Mouse (Mus musculus) brain, embryonic 18.5 days (tissue): ENCODE measurements around the gene Hdac6.
"Not testable (repeated sequence)": the region's sequence is repeated elsewhere in the genome, so short reads cannot be mapped to it uniquely, and the experiment has no call there.

Experiments used
- DNase-seq: peaks from one replicate; pipeline ENCODE4 v3.0.0-alpha.2; 2012; ENCODE audit warnings: low read depth, low spot score

Hdac6 gene

DNA sequence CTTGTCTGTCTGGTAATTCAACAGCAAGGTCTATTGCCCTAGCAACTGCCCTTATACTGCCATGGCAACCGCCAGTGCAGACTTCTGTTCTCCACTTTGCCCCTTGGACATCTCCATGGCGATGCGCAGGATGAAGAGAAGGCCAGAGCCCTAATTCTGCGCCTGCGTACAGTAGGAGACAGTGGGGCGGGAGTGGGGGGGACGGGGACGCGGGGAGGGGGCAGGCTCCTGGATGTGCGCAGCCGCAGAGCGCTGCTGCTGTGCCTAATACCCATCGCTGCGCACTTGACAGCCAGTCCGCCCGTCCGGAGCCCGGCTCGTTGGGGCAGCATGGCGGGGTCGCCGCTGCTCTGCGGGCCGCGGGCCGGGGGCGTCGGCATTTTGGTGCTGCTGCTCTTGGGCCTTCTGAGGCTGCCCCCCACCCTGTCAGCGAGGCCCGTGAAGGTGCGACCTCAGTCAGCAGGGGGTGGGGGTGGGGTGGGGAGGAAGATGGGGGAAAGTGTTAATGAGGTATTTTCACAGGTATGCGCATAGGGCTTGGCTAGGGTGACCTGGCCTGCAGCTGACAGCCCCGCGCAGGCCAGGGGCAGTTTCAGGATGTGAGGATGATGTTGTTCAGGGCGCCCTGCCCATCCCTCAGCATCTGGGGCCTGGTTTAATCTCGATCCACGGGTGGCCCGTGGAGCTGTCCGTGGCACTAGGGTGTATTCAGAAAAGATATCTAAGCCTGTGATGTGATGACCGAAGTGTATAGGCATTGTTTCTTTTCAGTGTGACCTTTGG lies 27.9 kb downstream of the Hdac6 start, which contains the start of gene Pcsk1n:
Pcsk1n (plus strand) TSS at position 222 of the 783 bp plus-strand sequence.
- peak; percentile 57 for DNase-seq

DNA sequence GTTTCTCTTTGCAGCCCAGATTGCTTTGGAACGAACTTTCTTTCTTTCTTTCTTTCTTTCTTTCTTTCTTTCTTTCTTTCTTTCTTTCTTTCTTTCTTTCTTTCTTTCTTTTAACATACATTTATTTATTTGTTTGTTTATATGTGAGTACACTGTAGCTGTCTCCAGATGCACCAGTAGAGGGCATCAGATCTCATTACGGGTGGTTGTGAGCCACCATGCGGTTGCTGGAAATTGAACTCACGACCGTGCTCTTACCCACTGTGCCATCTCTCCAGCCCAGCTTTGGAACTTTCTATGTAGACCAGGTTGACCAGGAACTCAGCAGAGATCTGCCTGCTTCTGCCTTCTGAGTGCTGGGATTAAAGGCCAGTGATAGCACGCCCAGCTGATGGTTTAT lies 29.7 kb downstream of the Hdac6 start:
- DNase-seq, result not testable (repeated sequence)

DNA sequence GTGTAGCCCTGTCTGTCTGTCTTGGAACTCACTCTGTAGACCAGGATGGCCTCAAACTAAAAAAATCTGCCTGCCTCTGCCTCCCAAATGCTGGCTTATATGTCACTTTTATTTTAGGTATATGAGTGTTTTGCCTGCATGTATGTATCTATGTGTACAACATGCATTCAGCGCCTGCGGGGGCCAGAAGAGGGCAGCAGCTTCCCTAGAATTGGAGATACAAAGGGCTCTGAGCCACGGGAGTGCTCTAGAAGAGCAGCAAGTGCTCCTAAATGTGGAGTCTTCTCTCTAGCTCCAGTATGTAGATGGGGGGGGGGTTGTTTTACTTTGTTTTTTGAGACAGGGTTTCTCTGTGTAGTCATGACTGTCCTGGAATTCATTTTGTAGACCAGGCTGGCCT lies 32.0 kb downstream of the Hdac6 start:
- DNase-seq, result not testable (repeated sequence)

DNA sequence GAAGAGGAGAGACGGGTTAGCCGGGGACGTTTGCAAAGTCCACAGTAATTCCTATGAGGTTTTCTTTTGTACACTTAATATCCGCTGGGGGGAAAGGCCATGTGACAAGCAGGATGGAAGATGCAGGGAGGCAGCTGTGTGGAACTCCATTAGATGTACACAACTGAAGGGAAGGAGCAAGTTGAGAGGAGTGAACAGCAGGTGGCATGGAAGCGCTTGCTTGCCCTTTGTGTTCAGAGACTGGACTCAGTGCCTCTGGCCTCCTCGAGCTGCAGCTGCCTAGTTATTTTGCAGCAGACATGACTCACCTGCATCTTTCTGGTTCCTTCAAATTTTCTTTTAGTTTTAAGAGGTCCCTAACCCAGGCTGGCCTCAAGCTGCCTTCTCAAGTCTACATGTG lies 37.2 kb downstream of the Hdac6 start:
- no peak for DNase-seq

DNA sequence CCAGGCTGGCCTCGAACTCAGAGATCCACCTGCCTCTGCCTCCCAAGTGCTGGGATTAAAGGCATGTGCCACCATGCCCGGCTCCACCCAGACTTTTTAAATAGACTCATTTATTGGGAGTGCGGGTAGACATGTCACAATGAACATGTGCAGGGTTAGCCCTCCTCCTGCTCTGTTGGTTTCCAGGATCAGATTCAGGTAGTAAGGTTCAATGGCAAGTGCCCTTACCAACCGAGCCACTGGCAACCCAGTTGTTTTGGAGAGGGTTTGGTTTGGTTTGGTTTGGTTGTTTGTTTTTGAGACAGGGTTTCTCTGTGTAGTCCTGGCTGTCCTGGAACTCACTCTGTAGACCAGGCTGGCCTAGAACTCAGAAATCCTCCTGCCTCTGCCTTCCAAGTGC lies 38.4 kb downstream of the Hdac6 start, which contains the start of gene Gm10490:
Gm10490 (plus strand) TSS at position 301 of the 400 bp plus-strand sequence.
- DNase-seq, result not testable (repeated sequence)

DNA sequence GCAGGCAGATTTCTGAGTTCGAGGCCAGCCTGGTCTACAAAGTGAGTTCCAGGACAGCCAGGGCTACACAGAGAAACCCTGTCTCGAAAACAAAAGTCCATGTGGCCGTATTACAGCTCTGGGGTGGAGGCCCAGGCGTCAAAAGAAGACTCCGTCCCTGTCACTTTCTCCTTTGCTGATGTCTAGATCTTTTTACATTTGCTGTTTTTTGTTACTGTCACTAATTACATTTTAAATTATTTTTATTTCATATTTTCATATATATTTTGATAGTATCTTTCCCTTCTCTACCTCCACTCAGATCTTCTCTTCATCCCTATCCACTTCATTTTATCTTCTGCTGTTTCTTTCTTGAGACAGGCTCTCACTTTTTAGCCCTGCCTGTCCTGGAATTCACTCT lies 40.0 kb downstream of the Hdac6 start, which contains the start of gene Gm10491:
Gm10491 (minus strand) TSS at position 101 of the 400 bp plus-strand sequence.
- DNase-seq, result no peak

DNA sequence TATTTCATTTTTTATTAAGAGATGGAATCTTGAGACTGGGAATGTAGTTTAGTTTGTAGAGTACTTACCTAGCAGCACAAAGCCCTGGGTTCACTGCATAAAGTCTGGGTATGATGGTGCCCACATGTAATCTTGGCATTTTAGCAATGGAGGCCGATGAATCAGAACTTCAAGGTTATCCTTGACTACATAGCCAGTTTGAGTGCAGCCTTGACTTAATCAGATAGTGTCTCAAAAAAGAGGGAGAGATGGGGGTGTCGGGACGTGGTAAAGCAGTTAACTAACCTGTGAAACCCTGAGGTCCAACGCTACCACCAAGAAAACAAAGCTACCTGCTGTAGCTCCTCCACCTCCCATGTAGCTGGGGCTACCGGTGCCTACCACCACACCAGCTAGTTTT lies 43.2 kb downstream of the Hdac6 start:
- DNase-seq, result no peak

DNA sequence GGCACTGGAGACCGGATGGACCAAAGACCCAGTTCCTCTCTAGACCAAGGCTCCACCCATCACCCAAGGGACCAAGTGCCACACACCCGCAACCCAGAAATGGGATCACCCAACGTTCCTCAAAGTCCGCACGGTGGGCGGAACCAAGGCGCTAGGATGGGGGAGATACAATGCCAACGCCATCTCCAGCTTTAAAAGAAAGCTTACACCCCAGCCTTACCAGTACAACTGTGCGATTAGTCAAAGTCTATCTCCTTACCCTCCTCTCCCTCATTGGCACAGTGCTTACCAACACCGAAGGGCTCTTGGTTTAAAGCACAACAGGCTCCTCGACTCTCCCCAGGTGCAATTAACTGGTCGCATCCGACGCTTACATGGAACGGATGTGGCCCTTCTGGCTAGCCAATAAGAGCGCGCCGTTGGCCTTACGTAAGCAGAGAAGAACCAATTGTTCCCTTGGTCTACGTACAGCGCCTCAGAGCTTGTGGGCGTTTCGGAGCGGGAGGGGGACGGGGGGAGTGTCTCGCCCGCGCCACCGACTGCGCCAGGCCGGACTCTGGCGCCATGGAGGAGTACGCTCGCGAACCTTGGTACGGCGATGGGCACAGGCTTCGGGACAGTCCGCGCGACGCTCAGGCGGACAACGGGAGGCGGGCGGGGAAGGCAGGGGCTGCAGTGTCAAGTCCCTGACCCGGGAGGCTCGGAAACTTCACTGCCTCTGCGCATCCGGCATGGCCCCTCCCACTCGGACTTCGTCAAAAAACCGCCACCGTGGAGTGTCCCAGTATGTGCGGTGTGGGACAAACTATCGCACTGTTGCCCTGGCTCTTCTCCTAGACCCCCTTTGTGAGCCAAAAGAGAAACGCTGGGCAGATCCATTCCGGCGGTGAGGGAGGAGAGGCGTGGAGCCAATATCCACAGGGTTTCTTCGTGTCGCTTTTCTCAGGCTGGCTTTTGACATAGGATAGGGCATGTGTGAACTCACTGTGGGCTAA lies 48.5 kb downstream of the Hdac6 start, which contains the start of the genes Pqbp1 and Timm17b:
Pqbp1 (minus strand) TSS at position 390 of the 995 bp plus-strand sequence.
Timm17b (plus strand) TSS at position 478 of the 995 bp plus-strand sequence.
- peak; percentile 89 for DNase-seq

DNA sequence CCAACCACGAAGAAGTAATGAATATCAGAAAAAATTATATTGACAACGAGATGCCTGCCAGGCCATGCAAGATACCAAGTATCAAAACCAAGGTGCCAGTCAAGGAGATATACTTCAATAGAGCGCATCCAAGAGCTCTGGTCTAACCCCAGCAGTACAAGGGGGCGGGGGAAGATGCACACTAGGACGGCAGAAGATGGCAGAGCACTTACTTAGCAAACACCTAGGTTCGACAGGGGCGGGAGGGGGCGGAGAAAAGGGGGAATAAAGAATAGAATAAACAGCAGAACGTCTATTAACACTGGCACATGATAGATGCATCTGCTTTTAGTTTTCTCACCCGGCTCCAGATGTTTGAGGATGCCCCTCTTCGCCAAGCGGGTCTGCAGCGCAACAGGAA lies 49.5 kb downstream of the Hdac6 start:
- no peak for DNase-seq

DNA sequence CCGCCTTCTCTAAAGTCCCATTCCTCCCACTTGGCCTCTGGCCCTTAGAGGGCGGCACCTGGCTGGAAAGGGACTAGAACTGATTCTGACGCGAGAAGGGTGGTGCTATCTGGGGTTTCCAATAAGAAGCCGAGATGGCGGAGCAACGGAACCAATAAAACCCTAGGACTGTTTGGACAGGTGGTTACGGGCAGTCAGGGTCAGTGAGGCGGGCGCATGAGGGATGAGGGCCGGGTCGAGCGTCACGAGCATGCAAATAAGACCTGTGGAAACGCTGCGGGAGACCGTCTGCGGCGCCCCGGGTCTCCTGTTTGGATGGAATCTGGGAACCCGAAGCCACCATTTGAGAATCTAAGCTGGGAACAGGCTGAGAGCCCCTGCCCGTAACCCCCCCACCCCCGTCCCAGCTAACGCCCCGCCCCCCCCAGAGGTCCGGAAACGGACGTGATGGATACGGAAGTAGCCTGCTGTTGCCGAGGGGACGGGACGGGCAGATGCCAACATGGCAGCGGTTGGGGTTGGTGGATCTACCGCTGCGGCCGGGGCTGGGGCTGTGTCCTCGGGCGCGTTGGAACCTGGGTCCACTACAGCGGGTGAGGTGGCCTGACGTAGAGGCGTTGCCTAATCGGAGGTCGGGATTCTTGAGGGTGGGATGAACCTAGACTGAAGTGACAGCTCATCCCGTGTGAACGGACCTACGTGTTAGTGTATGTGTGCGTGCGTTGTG lies 63.7 kb downstream of the Hdac6 start, which contains the start of gene Slc35a2:
Slc35a2 (plus strand) TSS at position 188 of the 727 bp plus-strand sequence.
- peak; percentile 66 for DNase-seq
